Mouse (Mus musculus) CD4-positive helper T cell, adult 2 months (primary cell): Measurements from ENCODE around the gene Sgo2b.
A peak's percentile ranks its signal among the peaks of the same experiment; 100 is the strongest.
"Not testable (repeated sequence)": the region's sequence is repeated elsewhere in the genome, so short reads cannot be mapped to it uniquely, and the experiment has no call there.

Source experiments
- DNase-seq: peaks from one replicate; pipeline ENCODE4 v3.0.0-alpha.2; 2012; ENCODE audit warnings: low read depth, missing footprints, low spot score

Sgo2b gene

GRCm38 (mm10) chr8:63951626-63952377 is at the start of gene Sgo2b:
Gene Sgo2b, minus strand, starts transcription at chr8:63952248.
- DNase-seq: no peak

DNA sequence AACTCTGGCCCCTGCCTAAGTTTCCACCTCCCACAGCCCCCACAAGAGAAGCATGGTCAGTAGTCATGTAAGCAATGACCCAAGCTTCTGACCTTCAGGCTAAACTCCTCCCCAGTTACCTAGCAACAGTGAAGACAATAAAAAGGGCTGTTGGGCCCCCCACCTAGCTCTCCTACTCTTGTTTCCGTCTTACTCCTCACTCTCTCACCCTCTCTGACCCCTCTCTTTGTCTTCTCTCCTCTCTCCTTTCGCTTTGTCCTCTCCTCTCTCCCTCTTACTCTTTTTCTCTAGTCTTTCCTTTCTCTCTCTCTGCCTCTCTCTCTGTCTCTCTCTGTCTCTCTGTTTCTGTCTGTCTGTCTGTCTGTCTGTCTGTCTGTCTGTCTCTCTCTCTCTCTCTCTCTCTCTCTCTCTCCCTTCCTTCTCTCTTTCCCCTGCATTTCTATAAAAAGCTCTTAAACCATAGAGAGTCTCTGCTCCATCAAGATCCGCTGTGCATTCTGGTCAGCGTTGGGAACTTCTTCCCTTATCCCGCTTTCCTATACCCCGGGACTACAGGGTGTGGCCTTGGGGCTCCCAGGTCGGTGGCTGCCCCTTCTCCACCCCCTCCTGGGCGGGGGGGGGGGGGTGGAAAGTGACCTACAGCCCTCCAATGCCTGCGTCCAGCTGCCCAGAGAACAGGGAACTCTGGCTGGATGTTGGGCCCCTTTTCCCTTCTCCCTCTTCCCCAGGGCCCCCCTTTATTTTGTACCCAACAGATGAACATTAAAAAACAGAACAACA is 18.8 kb upstream of the Sgo2b start:
- DNase-seq: not testable (repeated sequence)

- DNase-seq: no peak
These were observed 9.2 kb upstream of the Sgo2b start for GRCm38 (mm10) chr8:63961032-63961785.

GRCm38 (mm10) chr8:63953802-63954201 is 1.8 kb upstream of the Sgo2b start:
- DNase-seq: not testable (repeated sequence)

DNA sequence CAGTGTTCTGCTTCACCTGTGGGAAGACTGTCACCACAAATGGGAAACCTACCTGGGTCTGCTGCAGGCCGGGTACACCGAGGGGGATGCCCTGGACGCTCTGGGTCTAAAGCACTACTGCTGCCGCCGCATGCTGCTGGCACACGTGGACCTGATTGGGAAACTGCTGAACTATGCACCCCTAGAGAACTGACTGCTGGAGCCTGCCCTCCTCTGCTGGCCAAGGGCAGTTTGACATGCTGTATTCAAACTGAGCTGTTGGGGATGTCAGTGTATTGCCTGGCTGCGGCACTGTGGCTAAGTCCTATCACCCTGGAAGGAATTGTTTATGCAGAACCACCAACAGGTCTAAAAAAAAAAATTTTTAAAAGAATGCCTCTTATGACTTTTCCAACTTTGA is 18.9 kb downstream of the Sgo2b start:
- no peak for DNase-seq

DNA sequence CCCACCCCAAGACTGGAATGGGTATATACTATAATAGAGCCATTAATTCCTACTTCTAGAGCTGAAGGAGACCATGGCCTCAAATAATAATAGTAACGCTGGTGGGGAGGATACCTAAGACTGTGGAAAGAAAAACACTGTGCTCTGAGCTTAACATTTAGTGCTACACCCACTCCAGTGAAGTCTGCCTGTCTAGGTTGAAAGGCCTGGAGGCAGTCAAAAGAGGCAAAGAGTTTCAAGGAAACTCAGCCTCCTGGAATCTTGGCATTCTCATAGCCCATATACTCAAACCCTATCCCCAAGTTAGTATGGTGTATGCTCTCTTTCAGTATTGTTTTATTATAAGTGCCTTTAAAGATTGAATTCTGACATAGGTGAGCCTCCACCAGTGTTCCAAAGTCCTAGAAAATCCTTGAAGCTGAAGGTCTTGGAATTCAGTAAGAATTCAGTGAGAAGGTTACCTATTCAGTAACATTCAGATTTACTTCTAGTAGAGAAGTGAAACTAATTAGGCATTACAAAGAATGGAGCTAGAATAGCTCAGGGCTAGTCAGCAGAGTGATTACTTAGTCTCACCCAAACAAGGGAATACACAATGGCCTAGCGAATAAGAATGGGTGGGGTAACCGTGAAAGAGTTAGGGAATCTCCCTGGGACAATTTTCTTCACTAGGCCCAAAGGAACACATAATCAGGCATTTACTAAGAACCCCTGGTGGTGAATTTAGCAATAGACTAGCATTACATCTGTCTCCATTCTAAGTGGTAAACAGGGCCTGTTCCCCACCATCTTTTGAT is 22.5 kb downstream of the Sgo2b start:
- DNase-seq: no peak

DNA sequence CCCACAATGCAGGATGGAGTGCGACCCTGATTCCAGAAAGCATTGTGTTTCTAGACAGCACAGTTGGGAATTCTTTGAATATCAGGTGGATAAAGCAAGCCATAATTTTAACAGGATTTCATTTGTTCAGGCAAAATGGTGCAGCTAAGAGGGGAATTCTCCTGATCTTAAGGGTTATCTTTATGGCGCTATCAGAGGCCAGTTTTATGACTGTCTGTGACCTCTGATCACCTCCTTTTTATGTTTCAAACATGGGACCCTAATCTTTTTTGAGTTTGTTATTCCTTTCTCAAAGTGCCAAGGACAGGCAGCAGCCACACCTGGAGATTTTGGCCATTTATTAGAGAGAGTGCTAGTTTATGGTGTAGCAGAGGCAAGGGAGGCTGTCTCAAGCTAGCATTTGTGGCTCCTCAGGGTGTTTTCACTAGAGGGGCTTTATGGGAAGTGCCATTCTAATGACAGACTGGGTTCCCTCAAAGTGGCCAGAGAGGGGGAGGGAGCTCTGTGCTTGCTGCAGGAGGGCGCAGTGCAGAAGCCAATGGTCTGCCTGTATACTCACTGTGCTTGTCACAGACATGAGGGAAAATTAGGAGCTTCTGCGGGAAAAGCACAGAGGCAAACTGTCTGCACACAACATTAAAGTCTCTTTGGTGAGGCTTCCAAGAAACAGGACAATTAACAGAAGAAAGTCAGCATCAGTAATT is 30.6 kb downstream of the Sgo2b start:
- DNase-seq: no peak

DNA sequence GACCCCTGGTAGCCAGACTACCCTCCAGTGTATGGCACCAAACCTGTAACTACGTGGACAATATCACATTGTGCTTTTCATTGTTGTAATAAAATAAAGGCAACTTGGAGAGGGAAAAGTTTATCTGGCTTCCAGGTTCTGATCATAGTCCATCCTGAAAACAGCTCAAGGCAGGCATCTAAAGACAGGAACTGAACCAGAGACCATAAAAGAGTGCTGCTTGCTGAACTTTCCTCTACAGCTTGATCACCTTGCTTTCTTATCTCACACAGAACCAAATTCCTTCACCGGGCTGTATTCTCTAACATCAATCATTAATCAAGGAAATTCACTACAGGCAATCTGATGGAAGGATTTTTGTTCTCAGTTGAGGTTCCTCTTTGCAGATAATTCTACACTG is 57.0 kb downstream of the Sgo2b start:
- no peak for DNase-seq

GRCm38 (mm10) chr8:63878353-63878752 is 73.7 kb downstream of the Sgo2b start:
- DNase-seq: no peak

GRCm38 (mm10) chr8:63877393-63877792 is 74.7 kb downstream of the Sgo2b start:
- DNase-seq: peak; percentile 10

GRCm38 (mm10) chr8:63876949-63877348 is 75.1 kb downstream of the Sgo2b start:
- DNase-seq: no peak
